Mouse (Mus musculus): Measurements from ENCODE around the gene Trappc3.
A peak's percentile ranks its signal among the peaks of the same experiment; 100 is the strongest.

- TF ChIP-seq CTCF (IDR thresholded peaks at IDR 0.05; ENCODE audit: low read depth, low read length) (peak; percentile 80), TAL1 (conservative IDR thresholded peaks at IDR 0.05; ENCODE audit: low read depth, low read length) (no peak), GATA1 (IDR thresholded peaks at IDR 0.05; ENCODE audit: borderline replicate concordance, low read length) (no peak)
These were observed 34.9 kb upstream of the Trappc3 start for GRCm38 (mm10) chr4:126227077-126227761.

Data from G1E (cell line).